Mouse (Mus musculus) heart, postnatal 0 days (tissue): Measurements from ENCODE around the gene Itpk1. TPM values are rescaled to one million over a fixed set of nuclear protein-coding genes. Genes with fewer than 3 reads are reported as not detected.

Source experiments
- ATAC-seq: fragments of 200-750 bp; cut with Nextera tagmentation; 2 replicates; pipeline ENCODE4 v1.8.0; 2017; ENCODE audit warnings: low read depth, moderate number of reproducible peaks, moderate library complexity; ENCODE audit not compliant: insufficient read depth
- DNase-seq: peaks from one replicate; pipeline ENCODE4 v3.0.0-alpha.2; 2016; ENCODE audit warnings: low spot score
- H3K27ac ChIP-seq: fragments of 300-500 bp; sonication (generic); 2 replicates; pipeline ENCODE4 v1.5.1; 2014; ENCODE audit warnings: low read depth, mild to moderate bottlenecking
- H3K27me3 ChIP-seq: fragments of 300-500 bp; sonication (generic); 2 replicates; pipeline ENCODE4 v1.6.1; 2014; ENCODE audit warnings: low read length, mixed read lengths; ENCODE audit not compliant: control insufficient read depth, insufficient read depth
- H3K36me3 ChIP-seq: fragments of 300-500 bp; sonication (generic); replicated peaks from 2 replicates; pipeline ENCODE4 v1.6.1; 2014; ENCODE audit warnings: low read length, mixed read lengths; ENCODE audit not compliant: control insufficient read depth, insufficient read depth
- H3K4me1 ChIP-seq: fragments of 300-500 bp; sonication (generic); 2 replicates; pipeline ENCODE4 v1.6.1; 2014; ENCODE audit warnings: antibody characterized with exemption; ENCODE audit not compliant: control insufficient read depth, insufficient read depth
- H3K4me2 ChIP-seq: fragments of 300-500 bp; sonication (generic); 2 replicates; pipeline ENCODE4 v1.6.1; 2014; ENCODE audit warnings: low read depth, mild to moderate bottlenecking, low read length, moderate library complexity
- H3K4me3 ChIP-seq: fragments of 300-500 bp; sonication (generic); 2 replicates; pipeline ENCODE4 v1.5.1; 2014; ENCODE audit warnings: low read depth, low read length
- H3K9ac ChIP-seq: fragments of 300-500 bp; sonication (generic); replicated peaks from 2 replicates; pipeline ENCODE4 v1.6.1; 2014; ENCODE audit warnings: low read depth, low read length, mixed read lengths
- H3K9me3 ChIP-seq: fragments of 300-500 bp; sonication (generic); replicated peaks from 2 replicates; pipeline ENCODE4 v1.6.1; 2016; ENCODE audit warnings: low read length; ENCODE audit not compliant: control insufficient read depth
- CTCF ChIP-seq: IDR thresholded peaks from 2 replicates; pipeline ENCODE4 v1.5.1; 2016; ENCODE audit warnings: antibody characterized with exemption, control low read depth, low read depth
- EP300 ChIP-seq: IDR thresholded peaks from 2 replicates; pipeline ENCODE4 v1.6.1; 2016; ENCODE audit warnings: antibody characterized with exemption, low read depth
- WGBS: fragments of 180-500 bp; shearing (Covaris S2); extraction: QIAGEN DNeasy Blood & Tissue Kit; methylation state at CpG from one replicate; pipeline ENCODE4 v1.1.7; 2014; 5-methylcytosine and 5-hydroxymethylcytosine counted together
- polyA plus RNA-seq: library from polyadenylated mRNA; unstranded; fragments of >200 nt; fragmentation: Nextera tagmentation; extraction: Ambion mirVana; gene quantifications from 2 replicates; pipeline ENCODE4 v1.2.1, GENCODE M21; 2015
- total RNA-seq: library from RNA; depleted of rRNA; stranded (reverse); fragments of >200 nt; gene quantifications from 2 replicates; pipeline ENCODE4 v1.2.3, GENCODE M21; 2014; ENCODE audit warnings: low replicate concordance

The Itpk1 gene
- total and polyA plus RNA-seq, 2 experiments from 2014 or later = 2.6 to 9.4 TPM

DNA sequence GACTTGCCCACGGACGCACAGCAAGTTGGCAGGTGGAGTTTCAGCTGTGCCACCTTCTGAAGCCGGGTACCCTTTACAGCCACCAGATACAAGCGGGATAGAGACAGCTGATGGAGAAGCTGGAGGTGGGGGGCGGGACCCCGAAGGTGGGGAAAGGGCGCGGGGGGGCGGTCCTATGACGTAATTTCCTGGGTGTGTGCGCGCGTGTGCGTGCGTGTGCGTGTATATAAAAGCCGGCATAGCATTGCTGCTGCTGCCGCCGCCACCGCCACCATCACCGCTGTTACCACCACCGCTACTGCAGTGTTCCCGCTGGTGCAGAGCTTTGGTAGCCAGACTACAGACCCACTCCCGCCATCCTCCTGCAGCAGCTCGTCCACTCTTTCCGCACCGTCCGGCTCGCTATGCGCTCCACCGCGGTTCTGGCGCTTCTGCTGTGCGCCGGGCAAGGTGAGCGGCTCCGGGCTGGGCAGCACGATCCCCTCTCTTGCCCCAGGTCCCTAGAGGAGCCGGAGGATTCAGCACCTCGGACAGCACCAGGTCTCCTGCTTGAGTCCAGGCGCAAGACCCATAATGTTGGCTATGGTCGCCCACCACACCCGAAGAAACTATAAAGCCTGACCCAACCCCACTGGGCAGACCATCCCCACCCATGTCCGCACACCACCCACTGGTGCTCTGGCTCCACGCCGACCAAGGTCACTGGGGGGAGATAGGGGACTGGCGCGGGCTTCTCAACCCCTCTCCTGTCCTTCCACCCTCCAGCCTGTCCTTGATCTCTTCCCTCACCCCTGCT lies 149.8 kb downstream of the Itpk1 start, which contains the start of gene Chga:
TSS of gene Chga (plus strand) at position 249 of the 796 bp plus-strand sequence.
- Histone ChIP-seq H3K36me3 (no peaks in the 10 kb centered on the region), H3K27me3 (peaks cover 35% of the 10 kb centered on the region), H3K4me1 (no peaks in the 10 kb centered on the region), H3K27ac (no peak within 1 kb of the TSS), H3K9ac (no peak within 1 kb of the TSS), H3K9me3 (no peaks in the 10 kb centered on the region), H3K4me2 (no peak within 1 kb of the TSS), H3K4me3 (no peak within 1 kb of the TSS)
- TF ChIP-seq EP300 = no peak
- no peak for TF ChIP-seq CTCF
- DNase-seq = peak; percentile 55
- WGBS = 4% methylated on average over 47 of the region's 48 CpGs
- peak; percentile 59 for ATAC-seq

DNA sequence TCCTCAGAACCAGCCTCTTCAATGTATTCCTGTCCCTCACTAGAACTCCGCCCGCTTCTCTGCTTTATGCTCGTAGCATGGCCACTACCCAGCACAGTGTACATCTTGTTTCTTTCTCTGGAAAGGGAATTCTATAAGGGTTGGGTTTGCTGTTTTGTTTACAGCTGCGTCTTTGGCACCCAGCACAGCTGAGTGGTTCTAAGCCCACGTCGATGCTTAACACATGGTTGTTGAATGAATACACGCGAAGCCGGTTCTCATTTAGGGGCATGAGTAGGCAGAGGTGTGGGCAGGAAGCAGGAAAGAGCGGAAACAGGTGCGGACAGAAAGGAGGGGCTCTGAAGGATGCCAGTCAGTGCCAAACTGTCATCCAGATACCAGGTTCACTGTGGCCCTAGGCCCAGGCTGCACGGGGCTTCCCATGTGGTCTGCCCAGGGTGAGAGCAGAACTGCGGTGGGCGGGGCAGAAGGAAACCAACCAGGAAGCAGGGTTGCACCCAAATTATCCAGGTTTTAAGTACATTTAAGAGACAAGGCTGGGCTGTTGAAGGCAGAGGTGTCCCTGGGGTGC lies 150.9 kb downstream of the Itpk1 start:
- DNase-seq = no peak
- H3K36me3 ChIP-seq = no peaks in the 10 kb centered on the region
- no peaks in the 10 kb centered on the region for H3K4me1 ChIP-seq
- WGBS = 67% methylated on average over 14 of the region's 14 CpGs
- H3K9me3 ChIP-seq = no peaks in the 10 kb centered on the region
- no peak for TF ChIP-seq CTCF
- no peak overlapping the region for H3K9ac ChIP-seq
- H3K27ac ChIP-seq = no peak overlapping the region
- no peak overlapping the region for H3K4me2 ChIP-seq
- no peak for ATAC-seq
- H3K27me3 ChIP-seq = peaks cover 35% of the 10 kb centered on the region
- no peak overlapping the region for H3K4me3 ChIP-seq

DNA sequence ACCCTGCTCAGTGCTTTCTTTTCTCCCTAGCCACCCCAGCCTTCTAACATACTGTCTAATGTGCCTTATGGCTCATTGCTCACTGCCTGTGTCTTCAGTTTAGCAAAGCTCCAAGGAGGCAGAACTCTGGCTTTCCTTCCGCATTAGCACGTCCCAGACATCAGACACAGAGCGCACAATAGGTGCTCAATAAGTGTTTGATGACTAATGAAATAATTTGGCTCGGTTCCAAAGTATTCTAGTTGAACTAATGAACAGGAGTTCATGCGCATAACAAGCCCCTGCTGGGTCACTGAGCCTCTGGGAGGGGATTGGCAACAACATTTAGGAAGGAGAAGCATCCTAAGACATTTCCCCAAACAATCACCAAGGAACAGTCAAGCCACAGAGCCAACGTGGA lies 152.7 kb downstream of the Itpk1 start:
- DNase-seq (no peak), ATAC-seq (no peak)
- 56% methylated on average over 6 of the region's 6 CpGs for WGBS
- H3K36me3 ChIP-seq = no peaks in the 10 kb centered on the region
- no peak overlapping the region for H3K27ac ChIP-seq
- H3K9me3 ChIP-seq = no peaks in the 10 kb centered on the region
- H3K4me1 ChIP-seq = no peaks in the 10 kb centered on the region
- peaks cover 35% of the 10 kb centered on the region for H3K27me3 ChIP-seq
- no peak overlapping the region for H3K4me3 ChIP-seq
- TF ChIP-seq EP300 (no peak), CTCF (no peak)
- no peak overlapping the region for H3K9ac ChIP-seq
- H3K4me2 ChIP-seq = no peak overlapping the region

DNA sequence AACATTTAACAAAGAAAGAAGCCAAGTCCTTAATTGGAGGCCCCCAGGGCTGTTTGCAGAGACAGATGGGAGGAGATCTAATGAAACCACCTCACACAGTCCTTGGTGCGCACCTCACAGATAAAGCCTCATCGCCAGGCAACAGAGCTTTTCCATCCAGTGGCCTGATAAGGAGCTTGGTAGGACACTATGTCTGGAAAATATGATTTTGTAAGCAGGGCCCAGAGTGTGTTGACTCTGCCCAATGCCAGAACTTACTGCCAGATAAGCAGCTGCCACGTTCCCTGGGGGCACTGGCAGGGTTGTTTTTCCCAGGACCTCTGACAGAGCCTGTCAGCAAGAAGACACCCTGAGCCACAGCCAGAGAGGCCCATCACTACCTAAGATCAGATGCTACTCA lies 153.5 kb downstream of the Itpk1 start:
- no peaks in the 10 kb centered on the region for H3K9me3 ChIP-seq
- peaks cover 35% of the 10 kb centered on the region for H3K27me3 ChIP-seq
- DNase-seq = no peak
- no peak overlapping the region for H3K4me3 ChIP-seq
- TF ChIP-seq EP300 (no peak), CTCF (no peak)
- H3K4me2 ChIP-seq = no peak overlapping the region
- H3K9ac ChIP-seq = no peak overlapping the region
- no peak overlapping the region for H3K27ac ChIP-seq
- ATAC-seq = no peak
- 63% methylated on average over 3 of the region's 3 CpGs for WGBS
- no peaks in the 10 kb centered on the region for H3K36me3 ChIP-seq
- H3K4me1 ChIP-seq = no peaks in the 10 kb centered on the region

DNA sequence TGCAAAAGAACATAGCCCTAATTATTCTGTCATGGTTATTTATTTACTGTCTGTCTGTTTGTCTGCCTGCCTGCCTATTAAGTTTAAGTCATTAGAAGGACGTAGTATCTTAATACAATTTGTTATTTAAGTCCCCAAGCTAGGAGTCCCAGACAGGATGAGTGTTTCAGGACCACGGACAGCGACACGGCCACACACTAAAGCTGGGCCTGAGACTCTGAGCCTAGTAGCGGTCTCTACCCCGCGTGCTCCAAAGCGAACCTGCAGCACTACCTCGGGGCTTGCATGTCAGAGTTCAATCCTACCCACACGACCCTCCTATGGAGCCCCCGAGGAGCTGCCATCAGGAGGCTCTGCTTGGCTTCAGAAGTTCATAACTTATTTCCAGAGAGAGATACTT lies 154.2 kb downstream of the Itpk1 start:
- Histone ChIP-seq H3K4me3 (no peak overlapping the region), H3K27me3 (peaks cover 31% of the 10 kb centered on the region), H3K36me3 (no peaks in the 10 kb centered on the region), H3K4me1 (no peaks in the 10 kb centered on the region), H3K9ac (no peak overlapping the region), H3K4me2 (no peak overlapping the region), H3K9me3 (no peaks in the 10 kb centered on the region), H3K27ac (no peak overlapping the region)
- peak; percentile 71; the same call in 1 of the 2 replicates for ATAC-seq
- DNase-seq = peak; percentile 47
- TF ChIP-seq CTCF (no peak), EP300 (no peak)
- WGBS = 2% methylated on average over 11 of the region's 11 CpGs
